Mouse (Mus musculus) lung, postnatal 4 days (tissue): ENCODE data around the gene Csf2ra.
A peak's percentile ranks its signal among the peaks of the same experiment; 100 is the strongest.
"Not testable (repeated sequence)": the region's sequence is repeated elsewhere in the genome, so short reads cannot be mapped to it uniquely, and the experiment has no call there.

Experiments used
- DNase-seq, 2 experiments: peaks; one replicate each; pipeline ENCODE4 v3.0.0; 2021

Csf2ra gene

GRCm38 (mm10) chr19:61224678-61225525 is 3.3 kb downstream of the Csf2ra start:
- DNase-seq, result peak; percentile 17 to 25

DNA sequence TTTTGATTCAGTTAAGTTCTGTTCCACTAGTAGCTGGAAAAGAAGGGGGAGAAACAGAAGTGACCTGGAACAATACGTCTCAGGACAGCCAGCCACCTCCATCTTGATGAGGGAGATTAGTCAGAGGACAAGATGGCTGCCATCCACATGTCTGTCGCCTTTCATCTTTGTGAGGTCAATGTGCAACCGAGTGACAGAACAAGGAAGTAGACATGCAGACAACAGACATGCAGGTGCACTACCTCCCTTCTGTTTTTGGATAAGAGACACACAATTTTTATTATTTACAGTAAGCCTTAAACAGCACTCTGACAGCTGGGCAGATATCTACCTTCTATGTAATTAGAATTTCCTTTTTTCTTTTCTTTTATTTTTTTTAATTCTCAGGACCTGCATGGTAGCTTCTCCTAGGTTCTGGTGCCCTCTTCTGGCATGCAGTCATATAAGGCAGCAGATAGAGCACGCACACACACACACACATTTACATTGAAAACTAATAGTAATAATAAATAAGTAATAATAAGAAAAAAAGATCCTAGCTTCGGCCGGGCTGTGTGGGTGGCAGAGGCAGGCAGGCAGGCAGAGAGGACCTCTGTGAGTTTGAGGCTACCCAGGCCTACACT is 4.4 kb downstream of the Csf2ra start:
- DNase-seq, result no peak

GRCm38 (mm10) chr19:61207506-61207905 is 20.7 kb downstream of the Csf2ra start:
- DNase-seq, result not testable (repeated sequence)

DNA sequence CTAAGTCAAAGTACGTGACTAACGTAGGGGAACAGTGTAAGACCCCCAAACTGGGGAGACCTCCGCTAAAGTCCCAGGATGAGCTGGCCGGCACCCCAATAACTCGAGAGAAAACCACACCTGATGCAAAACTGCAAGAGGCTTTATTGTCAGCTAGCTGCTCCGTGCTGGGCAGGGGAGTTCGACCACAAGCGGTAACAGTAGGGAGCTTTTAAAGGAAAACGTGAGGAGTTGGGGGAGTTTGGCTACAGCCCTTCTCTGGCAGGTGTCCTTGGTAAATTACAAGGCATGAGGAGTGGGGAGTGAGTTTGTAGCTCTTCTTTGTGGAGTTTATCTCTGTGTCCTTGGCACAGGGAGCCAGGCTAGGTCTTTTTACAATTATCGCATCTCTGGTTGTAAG is 28.4 kb downstream of the Csf2ra start:
- peak; percentile 26 to 43 for DNase-seq

DNA sequence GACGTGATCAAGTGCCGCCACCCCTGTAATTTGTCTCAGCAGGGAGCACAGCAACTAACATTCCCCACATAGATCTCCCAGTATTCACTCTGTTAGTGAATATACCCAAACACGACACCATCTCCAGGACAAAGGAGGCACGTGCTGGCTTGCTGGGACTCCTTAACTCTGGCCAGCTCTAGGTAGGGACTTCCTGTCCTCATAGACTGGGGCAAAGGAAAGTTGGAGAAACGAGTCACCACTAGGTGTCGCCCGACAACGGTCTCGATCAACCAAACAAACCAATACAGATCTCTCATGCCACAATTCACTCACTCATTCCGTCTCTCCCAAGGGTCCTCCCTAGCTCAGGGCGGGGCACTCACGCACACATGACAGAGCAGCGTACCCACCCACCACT is 28.9 kb downstream of the Csf2ra start:
- peak; percentile 86 to 90 for DNase-seq

DNA sequence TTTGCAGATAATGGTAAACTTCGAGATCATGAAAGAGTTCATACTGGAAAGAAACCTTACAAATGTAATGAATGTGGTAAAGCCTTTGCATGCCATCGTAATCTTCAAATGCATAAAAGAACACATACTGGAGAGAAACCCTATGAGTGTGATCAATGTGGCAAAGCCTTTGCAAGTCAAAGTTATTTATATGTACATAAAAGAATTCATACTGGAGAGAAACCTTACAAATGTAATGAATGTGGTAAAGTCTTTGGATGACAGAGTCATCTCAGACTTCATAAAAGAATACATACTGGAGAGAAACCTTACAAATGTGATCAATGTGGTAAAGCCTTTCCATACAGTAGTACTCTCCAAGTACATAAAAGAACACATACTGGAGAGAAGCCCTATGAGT is 44.6 kb downstream of the Csf2ra start, which contains the start of gene Gm6020:
Gm6020 (plus strand) TSS at position 301 of the 400 bp plus-strand sequence.
- not testable (repeated sequence) for DNase-seq

GRCm38 (mm10) chr19:61175756-61176324 is 52.4 kb downstream of the Csf2ra start, which contains the start of gene Gm7102:
TSS of gene Gm7102 (minus strand) at chr19:61176309.
- no peak for DNase-seq
